Mouse (Mus musculus) cerebellum, adult (tissue): ENCODE measurements around the gene Olfr1238.

Experiments used
- ATAC-seq: cut with Nextera tagmentation; 2 replicates; pipeline ENCODE4 v1.9.2; 2017; ENCODE audit warnings: mild to moderate bottlenecking, moderate library complexity, mixed read lengths; ENCODE audit not compliant: insufficient number of reproducible peaks, low FRiP score, low TSS enrichment

The Olfr1238 gene

DNA sequence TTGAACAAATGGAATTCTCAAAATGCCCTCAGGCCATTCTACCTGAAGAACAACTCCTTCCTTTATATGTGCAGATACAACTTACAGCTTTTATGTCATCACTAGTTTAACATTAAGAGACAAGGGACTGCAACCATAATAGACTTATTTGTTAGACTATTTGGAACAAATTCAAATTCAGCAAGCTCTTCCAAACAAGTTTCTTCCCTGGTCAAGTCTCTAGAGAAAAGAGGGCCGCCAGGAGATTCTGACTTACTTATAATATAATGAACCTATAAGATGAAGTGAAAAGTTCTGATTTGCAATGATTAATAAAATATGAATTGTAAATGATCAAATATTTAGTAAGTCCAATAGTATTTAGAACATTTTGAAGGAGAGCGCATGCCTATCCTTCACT, at the start of gene Olfr1238:
Gene Olfr1238 (minus strand): TSS at position 101 of the 400 bp plus-strand sequence.
- ATAC-seq = no peak

GRCm38 (mm10) chr2:89442900-89443299, 33.4 kb upstream of the Olfr1238 start, which contains the start of gene Olfr1240:
Gene Olfr1240 (minus strand): TSS chr2:89443000.
- no peak for ATAC-seq

- ATAC-seq = no peak
Measured at GRCm38 (mm10) chr2:89420307-89420706, 10.8 kb upstream of the Olfr1238 start, which contains the start of gene Olfr1239. Gene Olfr1239 (minus strand): TSS chr2:89420407.

DNA sequence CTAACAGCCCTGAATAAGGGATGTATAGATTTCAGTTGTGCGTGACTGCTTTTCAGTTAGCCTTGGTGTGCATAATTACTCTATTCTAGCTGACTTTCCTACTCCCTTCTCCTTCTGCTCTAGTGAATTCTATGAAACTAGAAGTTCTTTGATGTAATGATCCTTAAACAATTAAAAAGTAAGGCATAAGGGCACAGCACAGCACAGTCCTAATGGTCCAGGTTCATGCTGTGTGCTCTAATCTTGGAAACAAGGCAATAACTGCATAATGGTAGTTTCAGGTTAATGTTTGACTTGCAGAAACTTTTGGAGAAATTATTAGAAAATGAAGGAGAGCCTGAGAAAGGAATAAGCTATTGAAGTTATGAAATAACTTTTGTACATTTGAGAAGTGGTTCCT, 5.1 kb upstream of the Olfr1238 start:
- no peak for ATAC-seq

- ATAC-seq = no peak
Measured at GRCm38 (mm10) chr2:89400882-89401281, 8.6 kb downstream of the Olfr1238 start.

GRCm38 (mm10) chr2:89364765-89365164, 44.7 kb downstream of the Olfr1238 start, which contains the start of gene Olfr1234:
Gene Olfr1234 (minus strand): TSS chr2:89364865.
- ATAC-seq = no peak
